Mouse (Mus musculus): ENCODE data around the gene Pet117.

GRCm38 (mm10) chr2:144416859-144417258 lies 48.1 kb downstream of the Pet117 start:
- TF ChIP-seq GATA1 (IDR thresholded peaks at IDR 0.05; ENCODE audit: borderline replicate concordance, low read length) (no peak), FLI1 (IDR thresholded peaks at IDR 0.05; ENCODE audit: low read length) (no peak)
